9 mouse cellular contexts compared by ENCODE assay signal in the genomic region with DNA sequence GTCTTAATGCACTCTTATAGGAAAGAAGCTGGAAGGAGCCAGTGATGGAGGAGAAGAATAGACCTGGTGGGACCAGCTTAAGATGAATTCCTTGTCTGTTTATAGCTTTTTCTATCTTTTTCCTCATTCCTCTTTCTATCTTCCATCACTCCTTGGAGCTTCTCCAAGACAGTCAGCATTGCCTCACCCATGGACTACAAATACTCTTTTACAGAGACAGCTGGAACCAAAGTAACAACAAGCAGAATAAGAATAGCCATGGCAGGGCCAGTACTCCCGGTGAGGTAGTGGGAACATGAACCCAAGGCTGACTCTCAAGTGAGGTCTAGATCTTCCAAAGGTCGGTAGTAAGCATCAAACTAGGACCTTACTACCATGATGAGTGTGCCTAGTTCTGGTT. TPM values are rescaled to one million over a fixed set of nuclear protein-coding genes. Genes with fewer than 3 reads are reported as not detected.
"Had no signal": no experiment of that assay in that cellular context is flagged by ENCODE, and none has a peak within 500 bp of the region (broad histone marks: within the 10 kb centered on the region; RNA-seq: fewer than 3 reads in every experiment).

No protein-coding gene starts in this region.

- H3K9ac ChIP-seq: kidney, embryonic 15.5 days; liver, embryonic 14.5 days; midbrain, embryonic 12.5 days had no signal

- H3K27me3 ChIP-seq: kidney, embryonic 15.5 days; midbrain, embryonic 12.5 days had no signal

- H3K27ac ChIP-seq: kidney, embryonic 15.5 days; liver, embryonic 14.5 days; midbrain, embryonic 12.5 days had no signal

- H3K4me2 ChIP-seq: kidney, embryonic 15.5 days; midbrain, embryonic 12.5 days had no signal

- H3K9me3 ChIP-seq: kidney, embryonic 15.5 days; midbrain, embryonic 12.5 days had no signal

- DNase-seq: kidney, adult 2 months; kidney, postnatal 14 days; liver; lung, adult 18-20 months; thymus, postnatal 4 days had no signal

- H3K4me3 ChIP-seq: kidney, embryonic 15.5 days; midbrain, embryonic 12.5 days had no signal

RNA-seq across cellular contexts. Expression of a gene that starts 37.7 kb away (rescaled TPM):
- polyA plus RNA-seq: large intestine, adult 2 months had no signal
